Mouse (Mus musculus): Measurements from ENCODE around the gene Ubald1. TPM values are rescaled to one million over a fixed set of nuclear protein-coding genes. Genes with fewer than 3 reads are reported as not detected.

Gene Ubald1
- polyA plus RNA-seq (2015; fragmentation: Nextera tagmentation; extraction: Ambion mirVana): 43.4 and 49.3 TPM in 2 replicates

DNA sequence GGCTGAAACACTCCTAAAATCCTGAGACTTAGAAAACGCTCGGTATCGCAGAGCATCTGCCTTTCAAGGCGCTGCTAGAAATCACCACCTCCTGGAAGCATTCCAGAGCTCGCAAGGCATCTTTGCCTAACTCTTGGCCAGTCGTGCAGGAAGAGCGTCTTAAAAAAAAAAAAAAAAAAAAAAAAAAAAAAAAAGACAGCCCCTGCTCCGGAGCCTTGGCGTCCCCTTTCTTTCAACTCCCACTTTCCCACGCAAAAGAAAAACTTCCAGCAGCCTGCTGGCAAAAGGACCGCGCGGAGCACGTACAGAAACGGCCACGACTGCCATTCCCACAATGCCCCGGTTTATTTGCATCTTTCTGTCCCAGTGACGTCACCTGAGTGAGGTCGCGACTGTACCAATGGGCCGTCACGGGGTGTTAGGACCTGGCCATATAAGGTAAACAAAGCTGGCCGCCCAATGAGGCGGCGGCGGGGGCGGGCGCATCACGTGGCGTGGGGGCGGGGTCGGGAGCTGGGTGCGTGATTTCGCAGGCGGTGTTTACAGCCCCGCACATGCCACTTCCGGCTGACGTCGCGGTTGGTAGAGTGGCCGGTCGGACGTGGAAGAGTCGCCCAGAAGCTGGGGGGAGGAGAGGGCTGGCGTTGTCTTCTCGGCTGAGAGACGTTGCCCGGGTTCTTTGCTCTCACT, at the start of gene Ubald1:
Ubald1 (minus strand) TSS at position 180 of the 690 bp plus-strand sequence.
- peak within 1 kb of the TSS; percentile 84 for H3K9ac ChIP-seq
- H3K4me2 ChIP-seq: peak within 1 kb of the TSS; percentile 64
- ATAC-seq (ENCODE audit: insufficient number of reproducible peaks, low FRiP score, low TSS enrichment, low read depth): peak; percentile 91
- H3K27me3 ChIP-seq: no peaks in the 10 kb centered on the region
- H3K4me1 ChIP-seq: peaks cover 45% of the 10 kb centered on the region
- peak within 1 kb of the TSS; percentile 100 for H3K27ac ChIP-seq
- WGBS: under 1% methylated on average over 48 of the region's 48 CpGs
- peaks cover 13% of the 10 kb centered on the region for H3K36me3 ChIP-seq
- peak within 1 kb of the TSS; percentile 91 for H3K4me3 ChIP-seq
- no peaks in the 10 kb centered on the region for H3K9me3 ChIP-seq

DNA sequence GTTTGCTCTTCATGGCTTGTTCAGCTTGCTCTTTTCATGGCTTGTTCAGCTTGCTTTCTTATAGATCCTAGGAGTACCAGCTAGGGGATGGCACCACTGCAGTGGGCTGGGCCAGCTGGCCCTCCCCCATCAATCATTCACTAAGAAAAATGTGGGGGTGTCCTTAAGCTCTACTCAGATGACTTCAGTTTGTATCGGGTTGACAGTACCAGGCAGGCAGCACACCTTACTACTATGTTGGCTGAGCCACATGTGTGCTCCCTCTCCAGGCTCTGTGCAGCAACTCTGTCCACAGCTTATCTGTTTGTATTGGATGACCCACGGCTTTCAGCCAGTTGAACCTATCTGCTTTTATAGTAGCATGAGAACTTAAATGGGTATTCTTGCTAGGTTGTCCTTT, 48.4 kb upstream of the Ubald1 start:
- H3K36me3 ChIP-seq: peaks cover 99% of the 10 kb centered on the region
- H3K27me3 ChIP-seq: no peaks in the 10 kb centered on the region
- no peak overlapping the region for H3K4me2 ChIP-seq
- H3K4me1 ChIP-seq: no peaks in the 10 kb centered on the region
- no peak overlapping the region for H3K27ac ChIP-seq
- WGBS: 89% methylated on average over 2 of the region's 2 CpGs
- no peak for ATAC-seq (ENCODE audit: insufficient number of reproducible peaks, low FRiP score, low TSS enrichment, low read depth)
- H3K9me3 ChIP-seq: no peaks in the 10 kb centered on the region
- H3K4me3 ChIP-seq: no peak overlapping the region
- no peak overlapping the region for H3K9ac ChIP-seq

DNA sequence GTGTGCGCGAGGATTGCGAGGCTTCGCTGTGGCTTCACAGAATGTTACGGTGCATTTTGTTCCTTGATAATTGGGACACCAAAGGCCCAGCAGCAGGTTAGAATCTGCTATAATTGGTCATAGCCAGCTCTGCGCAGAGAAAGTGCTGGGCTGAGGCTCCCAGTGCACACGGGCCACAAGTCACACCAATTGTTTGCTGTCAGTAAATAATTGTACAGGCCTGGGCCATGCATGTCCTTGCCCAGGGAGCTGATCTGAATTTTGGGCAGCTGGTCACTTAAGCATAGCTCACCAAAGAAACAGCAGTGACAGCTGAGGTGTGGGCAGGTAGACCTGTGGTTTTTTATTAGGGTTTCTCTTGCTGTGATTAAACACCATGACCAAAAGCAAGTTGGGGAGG, 47.9 kb upstream of the Ubald1 start:
- no peak overlapping the region for H3K9ac ChIP-seq
- H3K27me3 ChIP-seq: no peaks in the 10 kb centered on the region
- H3K4me3 ChIP-seq: no peak overlapping the region
- no peak overlapping the region for H3K27ac ChIP-seq
- peaks cover 99% of the 10 kb centered on the region for H3K36me3 ChIP-seq
- WGBS: 92% methylated on average over 7 of the region's 7 CpGs
- no peaks in the 10 kb centered on the region for H3K4me1 ChIP-seq
- H3K4me2 ChIP-seq: no peak overlapping the region
- H3K9me3 ChIP-seq: no peaks in the 10 kb centered on the region
- no peak for ATAC-seq (ENCODE audit: insufficient number of reproducible peaks, low FRiP score, low TSS enrichment, low read depth)

- no peak overlapping the region for H3K27ac ChIP-seq
- no peak overlapping the region for H3K4me2 ChIP-seq
- H3K4me1 ChIP-seq: no peaks in the 10 kb centered on the region
- H3K27me3 ChIP-seq: no peaks in the 10 kb centered on the region
- no peaks in the 10 kb centered on the region for H3K9me3 ChIP-seq
- no peak overlapping the region for H3K9ac ChIP-seq
- H3K36me3 ChIP-seq: peaks cover 96% of the 10 kb centered on the region
- WGBS: 86% methylated on average over 5 of the region's 5 CpGs
- ATAC-seq (ENCODE audit: insufficient number of reproducible peaks, low FRiP score, low TSS enrichment, low read depth): no peak
- H3K4me3 ChIP-seq: no peak overlapping the region
These were observed 43.9 kb upstream of the Ubald1 start for GRCm38 (mm10) chr16:4923996-4924395.

GRCm38 (mm10) chr16:4922481-4922880, 42.4 kb upstream of the Ubald1 start:
- Histone ChIP-seq H3K4me2 (no peak overlapping the region), H3K27ac (no peak overlapping the region), H3K27me3 (no peaks in the 10 kb centered on the region), H3K9ac (no peak overlapping the region), H3K9me3 (no peaks in the 10 kb centered on the region), H3K4me3 (no peak overlapping the region), H3K4me1 (no peaks in the 10 kb centered on the region), H3K36me3 (peaks cover 92% of the 10 kb centered on the region)
- 92% methylated on average over 6 of the region's 6 CpGs for WGBS
- ATAC-seq (ENCODE audit: insufficient number of reproducible peaks, low FRiP score, low TSS enrichment, low read depth): no peak

- peaks cover 88% of the 10 kb centered on the region for H3K36me3 ChIP-seq
- H3K4me3 ChIP-seq: no peak overlapping the region
- no peaks in the 10 kb centered on the region for H3K9me3 ChIP-seq
- ATAC-seq (ENCODE audit: insufficient number of reproducible peaks, low FRiP score, low TSS enrichment, low read depth): no peak
- no peak overlapping the region for H3K4me2 ChIP-seq
- WGBS: 85% methylated on average over 4 of the region's 4 CpGs
- no peaks in the 10 kb centered on the region for H3K27me3 ChIP-seq
- no peaks in the 10 kb centered on the region for H3K4me1 ChIP-seq
- H3K9ac ChIP-seq: no peak overlapping the region
- no peak overlapping the region for H3K27ac ChIP-seq
These were observed 40.4 kb upstream of the Ubald1 start for GRCm38 (mm10) chr16:4920556-4920955.

- Histone ChIP-seq H3K9me3 (no peaks in the 10 kb centered on the region), H3K27ac (no peak overlapping the region), H3K4me1 (peaks cover 8% of the 10 kb centered on the region), H3K27me3 (no peaks in the 10 kb centered on the region), H3K9ac (no peak overlapping the region), H3K4me3 (no peak overlapping the region), H3K4me2 (no peak overlapping the region), H3K36me3 (peaks cover 81% of the 10 kb centered on the region)
- no peak for ATAC-seq (ENCODE audit: insufficient number of reproducible peaks, low FRiP score, low TSS enrichment, low read depth)
- WGBS: 92% methylated on average over 2 of the region's 2 CpGs
These were observed 36.5 kb upstream of the Ubald1 start for GRCm38 (mm10) chr16:4916608-4917007.

GRCm38 (mm10) chr16:4915931-4916330, 35.8 kb upstream of the Ubald1 start:
- Histone ChIP-seq H3K27me3 (no peaks in the 10 kb centered on the region), H3K4me1 (peaks cover 8% of the 10 kb centered on the region), H3K9ac (no peak overlapping the region), H3K36me3 (peaks cover 83% of the 10 kb centered on the region), H3K4me3 (no peak overlapping the region), H3K9me3 (no peaks in the 10 kb centered on the region), H3K27ac (no peak overlapping the region), H3K4me2 (no peak overlapping the region)
- WGBS: 89% methylated on average over 3 of the region's 3 CpGs
- no peak for ATAC-seq (ENCODE audit: insufficient number of reproducible peaks, low FRiP score, low TSS enrichment, low read depth)

DNA sequence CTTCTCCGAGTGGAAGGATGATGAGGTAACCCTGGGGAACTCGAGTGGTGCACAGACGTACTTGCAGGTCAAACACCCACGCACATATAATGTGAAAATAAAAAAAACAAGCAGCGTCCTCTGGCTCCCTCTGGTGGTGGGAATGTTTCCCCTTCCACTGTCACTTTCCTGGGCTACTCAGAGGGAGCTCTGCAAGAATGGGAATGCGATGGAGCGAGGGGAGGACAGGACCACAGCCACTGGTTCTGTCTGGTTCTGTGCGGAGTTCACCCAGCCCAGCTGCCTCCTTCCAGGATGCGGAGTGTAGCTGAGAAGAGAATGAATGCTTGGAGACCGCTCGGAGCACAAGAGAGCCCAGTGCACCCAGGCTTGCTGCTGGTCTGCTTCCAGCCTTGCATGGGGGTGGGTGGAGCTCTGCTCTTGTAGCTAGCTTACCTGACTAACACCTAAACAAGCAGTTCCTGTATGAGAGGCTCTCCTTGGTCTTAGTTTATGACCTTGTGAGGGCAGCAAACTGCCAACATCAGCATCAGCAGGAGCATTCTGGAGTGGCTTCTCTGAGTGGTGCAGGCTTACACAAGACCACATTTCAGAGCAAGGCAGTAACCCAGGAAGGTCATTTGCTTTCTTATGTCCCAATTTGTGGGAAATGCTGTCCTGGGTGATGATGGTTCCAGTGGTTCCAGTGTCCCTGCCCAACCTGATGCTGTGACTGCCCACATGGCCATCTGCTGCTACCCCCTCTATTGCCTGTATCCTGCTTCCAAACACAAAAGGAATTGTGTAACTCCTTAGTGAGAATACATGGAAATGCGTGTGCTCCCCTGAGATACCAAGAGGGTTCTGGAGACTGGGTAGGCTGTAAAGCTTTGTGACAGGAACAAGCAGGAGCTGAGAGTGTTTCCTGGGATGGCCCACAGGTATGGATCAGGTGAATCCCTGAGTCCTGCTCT, 33.9 kb upstream of the Ubald1 start:
- no peak overlapping the region for H3K9ac ChIP-seq
- H3K27ac ChIP-seq: peak overlapping the region; percentile 75; the same call in 1 of the 2 replicates
- ATAC-seq (ENCODE audit: insufficient number of reproducible peaks, low FRiP score, low TSS enrichment, low read depth): peak; percentile 60; the same call in 1 of the 2 replicates
- H3K4me3 ChIP-seq: no peak overlapping the region
- no peak overlapping the region for H3K4me2 ChIP-seq
- peaks cover 84% of the 10 kb centered on the region for H3K36me3 ChIP-seq
- 36% methylated on average over 12 of the region's 12 CpGs for WGBS
- peaks cover 8% of the 10 kb centered on the region for H3K4me1 ChIP-seq
- no peaks in the 10 kb centered on the region for H3K9me3 ChIP-seq
- H3K27me3 ChIP-seq: no peaks in the 10 kb centered on the region

DNA sequence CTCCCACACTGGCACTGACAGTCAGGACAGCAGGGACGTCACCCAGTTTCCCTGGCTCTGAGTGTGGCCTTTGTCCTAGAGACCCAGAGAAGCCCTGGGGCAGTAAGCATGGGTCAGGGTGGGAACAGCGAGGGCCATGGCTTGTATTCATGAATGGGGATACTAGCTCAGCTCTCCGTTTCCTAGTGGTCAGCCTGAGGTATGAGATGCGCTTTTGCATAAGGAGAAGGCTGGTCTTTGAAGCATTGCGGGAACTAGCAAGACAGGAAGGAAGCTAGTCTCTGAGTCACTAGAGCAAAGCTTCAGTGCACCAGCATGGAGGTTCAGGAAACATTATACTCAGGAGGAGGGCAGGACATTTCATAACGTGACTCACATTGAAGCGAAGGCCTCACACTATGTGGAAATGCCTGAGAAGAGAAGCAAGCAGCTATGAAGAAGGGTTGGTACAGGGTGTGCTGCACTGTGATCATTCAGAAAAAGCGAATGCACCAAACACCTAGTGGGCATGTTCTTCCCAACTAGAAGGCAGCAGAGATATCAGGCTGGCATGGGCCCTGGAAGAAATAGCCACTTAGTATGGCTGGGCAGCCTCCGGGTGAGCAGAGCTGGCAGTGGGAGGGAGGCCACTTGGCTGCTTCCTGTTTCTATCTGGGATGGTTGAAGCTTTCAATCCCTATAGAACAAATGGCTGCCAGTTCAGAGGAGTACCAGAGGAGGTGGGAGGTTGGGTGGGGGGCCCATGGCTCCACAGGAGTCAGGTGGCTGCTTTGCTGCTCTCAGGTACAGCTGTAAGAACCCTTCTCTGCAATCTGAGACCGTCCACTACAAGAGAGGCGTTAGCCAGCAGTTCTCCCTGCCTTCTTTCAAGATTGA, 33.0 kb upstream of the Ubald1 start:
- H3K4me1 ChIP-seq: peaks cover 8% of the 10 kb centered on the region
- peak overlapping the region; percentile 75 for H3K27ac ChIP-seq
- H3K9ac ChIP-seq: no peak overlapping the region
- ATAC-seq (ENCODE audit: insufficient number of reproducible peaks, low FRiP score, low TSS enrichment, low read depth): no peak; the same call in 1 of the 2 replicates
- WGBS: 69% methylated on average over 11 of the region's 11 CpGs
- no peaks in the 10 kb centered on the region for H3K9me3 ChIP-seq
- H3K4me3 ChIP-seq: no peak overlapping the region
- H3K36me3 ChIP-seq: peaks cover 84% of the 10 kb centered on the region
- H3K4me2 ChIP-seq: no peak overlapping the region
- no peaks in the 10 kb centered on the region for H3K27me3 ChIP-seq

- no peak for ATAC-seq (ENCODE audit: insufficient number of reproducible peaks, low FRiP score, low TSS enrichment, low read depth)
- H3K4me2 ChIP-seq: no peak overlapping the region
- no peaks in the 10 kb centered on the region for H3K9me3 ChIP-seq
- WGBS: 76% methylated on average over 10 of the region's 10 CpGs
- peak overlapping the region; percentile 75; the same call in 1 of the 2 replicates for H3K27ac ChIP-seq
- H3K4me3 ChIP-seq: no peak overlapping the region
- peaks cover 10% of the 10 kb centered on the region for H3K4me1 ChIP-seq
- no peak overlapping the region for H3K9ac ChIP-seq
- peaks cover 83% of the 10 kb centered on the region for H3K36me3 ChIP-seq
- H3K27me3 ChIP-seq: no peaks in the 10 kb centered on the region
These were observed 32.0 kb upstream of the Ubald1 start for GRCm38 (mm10) chr16:4912074-4912648.
